Mouse (Mus musculus): ENCODE measurements at regions not wholly inside any gene's neighbourhood (a gene's known extent, or its start where the extent isn't known, plus 50 kb on each side); places are given as distances from the start of the nearest gene placed in this dataset.

DNA sequence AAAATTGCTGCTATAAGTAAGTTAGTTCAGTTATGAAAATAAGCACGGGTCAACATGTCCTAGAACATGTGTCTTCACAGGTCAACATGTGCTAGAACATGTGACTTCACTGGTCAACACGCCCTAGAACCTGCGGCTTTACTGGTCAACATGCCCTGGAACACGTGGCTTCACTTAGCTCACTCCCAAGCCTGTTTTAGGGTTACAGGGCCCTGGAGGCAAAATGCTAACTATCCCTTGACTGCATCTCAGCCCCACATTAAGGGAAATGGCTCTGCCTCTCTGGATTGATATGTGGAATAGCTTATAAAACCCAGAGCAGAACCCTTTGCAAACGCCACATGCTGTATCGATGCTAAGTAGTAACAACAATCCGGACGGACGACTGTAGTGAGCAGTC lies 67.8 kb downstream of the Nkx6-1 start:
- Histone ChIP-seq H3K4me2 (replicated peaks) (no peak overlapping the region), H3K9ac (no peak overlapping the region), H3K4me1 (replicated peaks) (no peaks in the 10 kb centered on the region), H3K27me3 (replicated peaks) (no peaks in the 10 kb centered on the region), H3K36me3 (no peaks in the 10 kb centered on the region), H3K27ac (no peak overlapping the region), H3K4me3 (replicated peaks) (no peak overlapping the region), H3K9me3 (no peaks in the 10 kb centered on the region)
- ATAC-seq, result no peak
- 90% methylated on average over 9 of the region's 9 CpGs for WGBS

DNA sequence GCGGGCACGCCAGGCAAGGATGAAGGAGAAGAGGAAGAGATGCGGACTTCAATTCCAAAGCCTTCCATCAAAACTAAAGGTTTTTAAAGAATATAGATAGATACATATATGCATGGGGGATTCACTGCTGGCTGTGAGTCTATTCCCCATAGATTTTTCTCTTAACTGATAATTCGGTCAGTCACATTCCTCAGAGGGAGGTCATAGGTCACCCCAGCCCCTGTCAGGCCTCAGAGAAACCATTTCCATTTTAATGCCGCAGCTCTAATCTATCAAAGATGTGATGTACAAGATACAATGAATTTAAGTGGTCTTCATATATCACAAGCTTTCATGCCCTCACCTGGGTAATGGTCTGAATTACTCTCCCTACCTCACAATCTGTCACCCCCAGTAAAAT lies 73.6 kb downstream of the Nkx6-1 start:
- Histone ChIP-seq H3K4me2 (replicated peaks) (no peak overlapping the region), H3K27me3 (replicated peaks) (no peaks in the 10 kb centered on the region), H3K27ac (no peak overlapping the region), H3K9ac (no peak overlapping the region), H3K36me3 (no peaks in the 10 kb centered on the region), H3K4me3 (replicated peaks) (no peak overlapping the region), H3K9me3 (no peaks in the 10 kb centered on the region), H3K4me1 (replicated peaks) (no peaks in the 10 kb centered on the region)
- WGBS, result 75% methylated on average over 5 of the region's 5 CpGs
- ATAC-seq, result no peak

DNA sequence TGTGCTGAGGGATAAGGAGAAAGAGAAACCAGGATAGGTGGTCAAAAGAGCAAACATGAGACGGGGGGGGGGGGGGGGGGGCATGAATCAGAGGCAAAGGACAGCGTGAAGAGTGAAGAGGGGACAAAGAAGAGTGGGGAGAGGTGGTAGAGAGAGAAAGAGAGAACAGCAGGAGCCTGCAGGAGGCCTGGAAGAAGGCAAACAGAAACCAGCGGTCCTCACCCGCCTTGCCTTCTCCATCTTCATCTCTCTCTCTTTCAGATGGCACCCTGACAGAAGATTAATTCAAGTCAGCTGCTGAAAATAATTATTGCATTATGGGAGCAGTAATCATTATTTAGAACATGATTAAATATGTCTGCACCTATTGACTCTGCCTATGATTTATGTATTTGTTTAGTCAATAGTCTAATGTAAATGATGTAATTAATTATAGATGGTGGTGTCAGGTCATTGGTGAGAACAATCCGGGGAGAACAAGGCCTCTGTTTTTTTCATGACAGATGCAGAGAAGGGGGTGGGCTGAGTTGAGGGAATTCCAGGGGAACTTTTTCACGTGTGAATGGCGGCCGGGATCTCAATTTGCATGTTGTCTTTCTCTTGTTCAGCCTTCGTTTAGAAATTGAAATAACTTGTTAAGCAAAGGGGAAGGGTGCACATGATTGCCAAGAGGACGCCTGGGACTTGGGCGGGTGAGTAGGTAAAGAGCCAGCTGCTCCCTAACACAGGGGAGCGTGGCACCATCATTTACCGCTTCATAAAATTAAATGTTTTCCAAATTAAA lies 74.3 kb downstream of the Nkx6-1 start:
- Histone ChIP-seq H3K9ac (no peak overlapping the region), H3K4me3 (replicated peaks) (no peak overlapping the region), H3K27ac (no peak overlapping the region), H3K4me1 (replicated peaks) (no peaks in the 10 kb centered on the region), H3K9me3 (no peaks in the 10 kb centered on the region), H3K36me3 (no peaks in the 10 kb centered on the region), H3K27me3 (replicated peaks) (no peaks in the 10 kb centered on the region), H3K4me2 (replicated peaks) (no peak overlapping the region)
- 57% methylated on average over 13 of the region's 13 CpGs for WGBS
- ATAC-seq, result peak; percentile 45; the same call in 1 of the 2 replicates

DNA sequence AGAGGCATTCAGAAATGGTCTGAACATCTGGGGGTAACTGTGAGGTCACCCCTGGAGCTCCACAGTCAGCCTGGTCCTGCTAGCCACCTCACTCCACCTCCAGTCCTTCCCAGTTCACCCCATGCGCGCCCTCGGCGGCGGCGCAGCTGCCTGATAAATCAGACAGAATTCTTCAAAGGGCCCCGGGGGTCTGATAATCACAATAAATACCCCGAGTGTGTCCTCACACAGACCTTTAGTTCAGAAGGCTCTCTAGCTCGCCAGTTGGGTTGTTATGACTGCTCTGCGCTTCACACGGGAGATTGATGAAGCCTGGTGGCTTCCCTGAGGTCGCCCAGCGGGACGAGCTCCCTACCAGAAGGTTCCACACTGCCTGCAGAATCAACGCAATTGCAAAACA lies 91.8 kb downstream of the Nkx6-1 start:
- Histone ChIP-seq H3K27me3 (replicated peaks) (no peaks in the 10 kb centered on the region), H3K27ac (no peak overlapping the region), H3K36me3 (no peaks in the 10 kb centered on the region), H3K4me2 (replicated peaks) (no peak overlapping the region), H3K9me3 (no peaks in the 10 kb centered on the region), H3K4me1 (replicated peaks) (no peaks in the 10 kb centered on the region), H3K9ac (no peak overlapping the region), H3K4me3 (replicated peaks) (no peak overlapping the region)
- 66% methylated on average over 15 of the region's 15 CpGs for WGBS
- no peak for ATAC-seq

DNA sequence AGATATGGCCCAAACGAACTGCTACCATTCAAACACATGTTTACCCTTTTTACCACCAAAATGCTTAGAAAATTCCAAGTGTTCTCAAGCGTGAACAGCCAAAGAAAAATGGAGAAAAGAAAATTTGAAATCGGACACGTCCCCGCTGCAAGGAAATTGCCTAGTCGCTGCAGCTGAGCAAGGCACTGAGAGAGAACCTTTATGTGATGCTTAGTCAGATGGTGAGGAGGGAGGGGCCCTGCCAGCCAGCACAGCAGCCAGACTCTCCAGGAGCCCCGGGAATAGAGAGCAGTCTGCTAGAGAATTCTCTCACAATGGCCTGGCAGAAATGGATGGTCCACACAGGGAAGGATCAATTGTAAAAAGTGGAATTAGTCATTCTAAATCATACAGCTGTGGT lies 99.0 kb downstream of the Nkx6-1 start:
- no peaks in the 10 kb centered on the region for H3K36me3 ChIP-seq
- WGBS, result 52% methylated on average over 7 of the region's 7 CpGs
- H3K4me1 ChIP-seq (replicated peaks), result no peaks in the 10 kb centered on the region
- no peaks in the 10 kb centered on the region for H3K9me3 ChIP-seq
- H3K27ac ChIP-seq, result no peak overlapping the region
- no peaks in the 10 kb centered on the region for H3K27me3 ChIP-seq (replicated peaks)
- H3K4me3 ChIP-seq (replicated peaks), result no peak overlapping the region
- H3K4me2 ChIP-seq (replicated peaks), result no peak overlapping the region
- ATAC-seq, result no peak
- H3K9ac ChIP-seq, result no peak overlapping the region

DNA sequence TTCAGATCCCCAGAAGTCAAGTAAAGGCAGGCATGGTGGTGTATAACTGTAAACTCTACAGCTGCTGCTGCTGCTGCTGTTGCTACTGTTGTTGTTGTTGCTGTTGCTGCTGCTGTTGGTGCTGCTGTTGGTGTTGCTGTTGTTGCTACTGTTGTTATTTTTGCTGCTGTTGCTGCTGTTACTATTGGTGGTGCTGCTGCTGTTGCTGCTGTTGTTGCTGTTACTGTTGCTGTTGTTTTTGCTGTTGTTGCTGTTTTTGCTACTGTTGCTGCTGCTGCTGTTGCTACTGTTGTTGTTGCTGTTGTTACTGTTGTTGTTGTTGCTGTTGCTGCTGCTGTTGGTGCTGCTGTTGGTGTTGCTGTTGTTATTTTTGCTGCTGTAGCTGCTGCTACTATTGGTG lies 104.4 kb downstream of the Nkx6-1 start:
- no peak overlapping the region for H3K27ac ChIP-seq
- H3K4me2 ChIP-seq (replicated peaks), result no peak overlapping the region
- ATAC-seq, result no peak
- H3K9me3 ChIP-seq, result no peaks in the 10 kb centered on the region
- no peaks in the 10 kb centered on the region for H3K36me3 ChIP-seq
- no peaks in the 10 kb centered on the region for H3K4me1 ChIP-seq (replicated peaks)
- no peak overlapping the region for H3K9ac ChIP-seq
- H3K27me3 ChIP-seq (replicated peaks), result no peaks in the 10 kb centered on the region
- H3K4me3 ChIP-seq (replicated peaks), result no peak overlapping the region

DNA sequence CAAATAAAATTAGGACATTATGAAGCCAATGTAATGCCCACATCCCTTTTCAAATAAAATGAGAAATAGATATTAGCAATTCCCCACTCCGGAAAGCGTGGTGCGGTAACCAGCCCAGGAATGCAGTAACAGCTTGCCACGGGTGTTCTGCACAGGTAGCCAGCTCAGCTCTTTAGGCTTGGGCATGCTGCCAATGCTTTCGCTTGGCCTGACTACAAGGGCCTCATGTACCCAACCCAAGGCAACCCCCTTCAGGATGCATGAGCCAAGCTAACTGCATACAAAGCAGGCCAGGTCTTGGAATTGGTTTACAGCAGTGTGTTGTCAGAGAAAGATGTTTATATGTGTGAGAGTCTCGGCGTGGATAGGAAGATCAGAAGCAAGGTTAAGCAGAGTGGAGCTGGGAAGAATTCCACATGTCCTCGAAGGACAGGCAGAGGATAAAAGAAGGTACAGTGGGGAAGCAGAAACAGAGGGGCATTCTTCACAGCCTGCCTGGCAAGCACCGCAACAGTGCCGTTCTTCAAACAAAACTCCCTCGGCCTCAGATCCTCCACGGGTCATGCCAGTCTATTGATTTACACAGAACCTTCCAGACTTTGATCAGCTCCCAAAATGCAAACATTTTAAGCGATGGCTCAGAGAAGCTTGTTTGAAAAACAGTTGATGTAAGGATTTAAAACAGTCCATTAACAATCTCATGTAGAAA lies 106.4 kb downstream of the Nkx6-1 start:
- WGBS, result 51% methylated on average over 13 of the region's 13 CpGs
- H3K36me3 ChIP-seq, result no peaks in the 10 kb centered on the region
- ATAC-seq, result no peak
- H3K27me3 ChIP-seq (replicated peaks), result no peaks in the 10 kb centered on the region
- no peak overlapping the region for H3K4me3 ChIP-seq (replicated peaks)
- H3K9ac ChIP-seq, result no peak overlapping the region
- no peaks in the 10 kb centered on the region for H3K4me1 ChIP-seq (replicated peaks)
- no peak overlapping the region for H3K4me2 ChIP-seq (replicated peaks)
- no peak overlapping the region for H3K27ac ChIP-seq
- no peaks in the 10 kb centered on the region for H3K9me3 ChIP-seq

DNA sequence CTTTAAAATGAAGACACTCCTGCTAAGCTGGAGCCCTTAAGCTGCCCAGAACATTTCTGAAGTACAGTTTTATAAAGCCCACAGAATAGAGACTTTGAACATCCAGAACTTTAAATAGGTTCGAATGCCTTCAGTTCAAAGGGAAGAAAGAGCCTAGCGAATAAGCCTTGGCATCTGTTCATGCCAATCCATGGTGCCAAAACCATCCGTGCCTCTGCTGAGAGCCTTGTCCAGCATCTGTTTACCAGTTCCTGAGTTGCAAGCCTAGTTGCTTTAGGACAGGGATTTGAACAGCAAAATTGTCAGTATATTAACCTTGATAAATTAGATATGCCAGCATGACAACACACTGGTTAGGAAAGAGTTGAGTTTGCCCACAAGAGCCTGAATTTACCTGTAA lies 107.6 kb downstream of the Nkx6-1 start:
- Histone ChIP-seq H3K36me3 (no peaks in the 10 kb centered on the region), H3K4me3 (replicated peaks) (no peak overlapping the region), H3K9ac (no peak overlapping the region), H3K27me3 (replicated peaks) (no peaks in the 10 kb centered on the region), H3K9me3 (no peaks in the 10 kb centered on the region), H3K4me2 (replicated peaks) (no peak overlapping the region), H3K27ac (no peak overlapping the region), H3K4me1 (replicated peaks) (no peaks in the 10 kb centered on the region)
- ATAC-seq, result no peak
- WGBS, result 81% methylated on average over 3 of the region's 3 CpGs

DNA sequence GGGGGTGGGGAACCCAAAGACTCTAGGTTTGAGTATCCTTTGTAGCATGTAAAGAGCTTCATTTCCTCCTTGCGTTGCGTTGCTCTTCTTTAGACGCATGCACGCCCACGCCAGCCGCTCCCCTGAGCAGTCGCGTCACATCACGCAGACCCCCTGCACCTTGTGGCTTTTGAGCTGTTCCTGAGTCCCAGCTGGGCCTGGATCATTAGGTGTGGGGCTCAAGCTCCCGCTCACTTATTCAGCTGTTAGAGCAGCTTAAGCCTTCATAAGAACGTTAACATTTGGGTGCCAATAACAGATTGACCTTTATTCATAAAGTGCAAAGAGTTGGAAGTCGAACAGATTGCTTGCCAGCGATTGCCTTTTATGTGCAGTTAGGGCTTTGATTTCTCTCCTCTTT lies 121.5 kb downstream of the Nkx6-1 start:
- Histone ChIP-seq H3K9me3 (no peaks in the 10 kb centered on the region), H3K9ac (no peak overlapping the region), H3K4me2 (replicated peaks) (no peak overlapping the region), H3K4me1 (replicated peaks) (no peaks in the 10 kb centered on the region), H3K27ac (no peak overlapping the region), H3K4me3 (replicated peaks) (no peak overlapping the region), H3K36me3 (no peaks in the 10 kb centered on the region), H3K27me3 (replicated peaks) (peaks cover 18% of the 10 kb centered on the region)
- no peak for ATAC-seq
- 41% methylated on average over 13 of the region's 13 CpGs for WGBS

DNA sequence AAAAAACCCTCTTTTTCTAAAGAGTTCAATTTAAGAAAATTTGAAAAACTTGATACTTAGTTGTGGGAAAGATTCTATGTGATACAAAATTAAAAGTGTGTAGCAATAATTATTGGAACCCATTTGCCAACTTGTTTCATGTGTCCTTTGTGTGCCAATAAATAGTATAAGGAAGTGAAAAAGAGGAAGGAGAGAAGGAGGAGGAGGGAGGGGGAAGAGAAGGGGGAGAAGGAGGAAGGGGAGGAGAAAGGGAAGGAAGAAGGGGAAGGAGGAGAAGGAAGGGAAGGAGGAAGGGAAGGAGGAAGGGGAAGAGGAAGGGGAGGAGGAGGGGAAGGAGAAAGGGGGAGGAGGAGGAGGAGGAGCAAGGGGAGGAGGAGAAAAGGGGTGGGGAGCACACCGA lies 125.0 kb downstream of the Nkx6-1 start:
- no peak for ATAC-seq
- Histone ChIP-seq H3K4me1 (replicated peaks) (no peaks in the 10 kb centered on the region), H3K9me3 (no peaks in the 10 kb centered on the region), H3K27ac (no peak overlapping the region), H3K4me3 (replicated peaks) (no peak overlapping the region), H3K9ac (no peak overlapping the region), H3K4me2 (replicated peaks) (no peak overlapping the region), H3K36me3 (no peaks in the 10 kb centered on the region), H3K27me3 (replicated peaks) (peaks cover 26% of the 10 kb centered on the region)
- 67% methylated on average over 1 of the region's 1 CpGs for WGBS

DNA sequence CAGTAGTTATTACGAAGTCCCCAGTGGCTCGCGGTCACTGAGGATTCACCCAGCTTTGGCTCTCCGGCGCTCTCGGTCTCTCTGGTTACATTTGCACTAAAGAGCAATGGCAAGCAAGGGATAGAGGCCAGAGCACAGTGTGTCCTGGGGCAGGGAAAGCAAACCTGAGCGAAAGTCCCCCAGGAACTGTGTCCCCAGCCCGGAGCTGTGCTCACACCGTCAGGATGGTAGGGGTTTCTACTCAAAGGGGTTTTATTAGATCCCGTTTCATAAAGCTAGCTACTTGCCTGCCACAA lies 125.6 kb downstream of the Nkx6-1 start:
- Histone ChIP-seq H3K4me3 (replicated peaks) (no peak overlapping the region), H3K9me3 (no peaks in the 10 kb centered on the region), H3K36me3 (no peaks in the 10 kb centered on the region), H3K27ac (no peak overlapping the region), H3K4me1 (replicated peaks) (no peaks in the 10 kb centered on the region), H3K4me2 (replicated peaks) (peak overlapping the region; percentile 27; the same call in 1 of the 2 replicates), H3K9ac (no peak overlapping the region), H3K27me3 (replicated peaks) (peaks cover 26% of the 10 kb centered on the region)
- no peak for ATAC-seq
- 12% methylated on average over 10 of the region's 10 CpGs for WGBS

DNA sequence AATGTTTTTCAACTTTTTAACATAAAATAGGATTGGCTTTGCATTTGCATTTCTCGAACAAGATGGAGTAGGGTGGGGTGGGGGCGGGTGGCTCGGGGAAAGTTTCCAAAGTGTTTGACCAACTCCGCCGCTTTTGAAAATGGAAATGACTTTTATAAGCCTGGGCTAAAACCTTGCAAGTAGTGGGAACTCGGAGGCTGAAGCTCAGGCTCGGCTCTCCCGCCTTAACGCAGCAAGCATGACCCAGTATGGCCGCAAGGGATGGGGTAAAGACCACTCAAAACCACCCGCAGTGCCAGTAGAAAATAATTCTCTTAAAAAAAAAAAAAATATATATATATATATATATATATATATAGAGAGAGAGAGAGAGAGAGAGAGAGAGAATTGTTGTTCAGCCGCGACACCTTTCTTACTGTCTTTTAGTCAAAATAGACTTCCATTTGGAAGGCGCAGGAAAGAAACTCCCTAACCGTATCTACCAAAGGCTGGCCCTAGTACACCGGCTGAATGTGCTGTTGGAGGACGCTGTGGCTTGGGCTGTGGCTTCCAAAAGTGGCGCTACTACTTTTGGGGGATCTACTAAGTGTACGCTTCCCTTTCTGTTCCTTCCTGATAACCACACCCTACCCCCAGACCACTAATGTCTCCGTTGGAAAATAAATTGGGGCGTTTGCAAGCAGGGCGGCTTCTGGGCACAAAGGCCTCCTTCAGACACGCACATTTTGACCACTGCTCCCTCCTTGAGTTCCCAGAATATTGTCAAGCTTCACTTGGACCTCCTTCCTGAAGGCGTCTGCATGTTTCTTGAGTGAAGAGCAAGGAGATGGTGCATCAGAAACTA lies 126.2 kb downstream of the Nkx6-1 start:
- ATAC-seq, result no peak
- Histone ChIP-seq H3K4me1 (replicated peaks) (no peaks in the 10 kb centered on the region), H3K4me3 (replicated peaks) (no peak overlapping the region), H3K9me3 (no peaks in the 10 kb centered on the region), H3K27me3 (replicated peaks) (peaks cover 24% of the 10 kb centered on the region), H3K9ac (no peak overlapping the region), H3K4me2 (replicated peaks) (peak overlapping the region; percentile 27), H3K36me3 (no peaks in the 10 kb centered on the region), H3K27ac (no peak overlapping the region)
- WGBS, result 7% methylated on average over 24 of the region's 24 CpGs
